Mouse (Mus musculus): Measurements from ENCODE around the gene Trim46.
A peak's percentile ranks its signal among the peaks of the same experiment; 100 is the strongest.

The Trim46 gene

GRCm38 (mm10) chr3:89208075-89208657 lies 37.9 kb downstream of the Trim46 start:
- DNase-seq = peak; percentile 28

GRCm38 (mm10) chr3:89206695-89207094 lies 39.4 kb downstream of the Trim46 start:
- no peak for DNase-seq

GRCm38 (mm10) chr3:89206079-89206478 lies 40.0 kb downstream of the Trim46 start:
- DNase-seq = peak; percentile 19

- DNase-seq = no peak
Measured at GRCm38 (mm10) chr3:89203142-89203514, 43.0 kb downstream of the Trim46 start.

GRCm38 (mm10) chr3:89202253-89203141 lies 43.6 kb downstream of the Trim46 start, which contains the start of gene Gba:
TSS of gene Gba (plus strand) at chr3:89202928.
- DNase-seq = peak; percentile 87

GRCm38 (mm10) chr3:89199839-89200238 lies 46.3 kb downstream of the Trim46 start:
- no peak for DNase-seq

- peak; percentile 85 for DNase-seq
Measured at GRCm38 (mm10) chr3:89195979-89196877, 49.9 kb downstream of the Trim46 start.

- DNase-seq = no peak
Measured at GRCm38 (mm10) chr3:89193853-89194252, 52.3 kb downstream of the Trim46 start.

- no peak for DNase-seq
Measured at GRCm38 (mm10) chr3:89193351-89193750, 52.8 kb downstream of the Trim46 start.

- DNase-seq = no peak
Measured at GRCm38 (mm10) chr3:89190436-89190835, 55.7 kb downstream of the Trim46 start.

- no peak for DNase-seq
Measured at GRCm38 (mm10) chr3:89188478-89188875, 57.6 kb downstream of the Trim46 start.

GRCm38 (mm10) chr3:89187690-89188477 lies 58.2 kb downstream of the Trim46 start:
- peak; percentile 19 for DNase-seq

GRCm38 (mm10) chr3:89187197-89187596 lies 58.9 kb downstream of the Trim46 start:
- DNase-seq = peak; percentile 42
